Mouse (Mus musculus): ENCODE data around the gene Txnrd3.

The Txnrd3 gene

GRCm38 (mm10) chr6:89643798-89644270 lies at the start of gene Txnrd3:
Gene Txnrd3 (plus strand): TSS chr6:89643988.
- no peak for TF ChIP-seq GATA4 (IDR thresholded peaks at IDR 0.05; ENCODE audit: insufficient replicate concordance, low read length)

GRCm38 (mm10) chr6:89595018-89595776 lies 48.6 kb upstream of the Txnrd3 start, which contains the start of gene Chchd6:
Gene Chchd6 (minus strand): TSS chr6:89595652.
- no peak; the same call in 1 of the 2 replicates for TF ChIP-seq GATA4 (IDR thresholded peaks at IDR 0.05; ENCODE audit: insufficient replicate concordance, low read length)

GRCm38 (mm10) chr6:89595777-89596146 lies 48.0 kb upstream of the Txnrd3 start:
- TF ChIP-seq GATA4 (IDR thresholded peaks at IDR 0.05; ENCODE audit: insufficient replicate concordance, low read length) = no peak

- TF ChIP-seq GATA4 (IDR thresholded peaks at IDR 0.05; ENCODE audit: insufficient replicate concordance, low read length) = no peak
These were observed 47.3 kb upstream of the Txnrd3 start for GRCm38 (mm10) chr6:89596510-89596909.

- no peak for TF ChIP-seq GATA4 (IDR thresholded peaks at IDR 0.05; ENCODE audit: insufficient replicate concordance, low read length)
These were observed 37.7 kb upstream of the Txnrd3 start for GRCm38 (mm10) chr6:89606096-89606495.

- TF ChIP-seq GATA4 (IDR thresholded peaks at IDR 0.05; ENCODE audit: insufficient replicate concordance, low read length) = no peak
These were observed 35.8 kb upstream of the Txnrd3 start for GRCm38 (mm10) chr6:89607999-89608398.

GRCm38 (mm10) chr6:89613336-89614106 lies 30.3 kb upstream of the Txnrd3 start:
- no peak for TF ChIP-seq GATA4 (IDR thresholded peaks at IDR 0.05; ENCODE audit: insufficient replicate concordance, low read length)

GRCm38 (mm10) chr6:89614107-89614471 lies 29.7 kb upstream of the Txnrd3 start:
- no peak for TF ChIP-seq GATA4 (IDR thresholded peaks at IDR 0.05; ENCODE audit: insufficient replicate concordance, low read length)

GRCm38 (mm10) chr6:89614596-89615372 lies 29.0 kb upstream of the Txnrd3 start:
- no peak for TF ChIP-seq GATA4 (IDR thresholded peaks at IDR 0.05; ENCODE audit: insufficient replicate concordance, low read length)

- no peak for TF ChIP-seq GATA4 (IDR thresholded peaks at IDR 0.05; ENCODE audit: insufficient replicate concordance, low read length)
These were observed 28.4 kb upstream of the Txnrd3 start for GRCm38 (mm10) chr6:89615373-89615755.

GRCm38 (mm10) chr6:89622647-89623046 lies 21.1 kb upstream of the Txnrd3 start:
- no peak for TF ChIP-seq GATA4 (IDR thresholded peaks at IDR 0.05; ENCODE audit: insufficient replicate concordance, low read length)

- no peak for TF ChIP-seq GATA4 (IDR thresholded peaks at IDR 0.05; ENCODE audit: insufficient replicate concordance, low read length)
These were observed 15.6 kb upstream of the Txnrd3 start for GRCm38 (mm10) chr6:89628045-89628785.

- TF ChIP-seq GATA4 (IDR thresholded peaks at IDR 0.05; ENCODE audit: insufficient replicate concordance, low read length) = no peak
These were observed 11.8 kb upstream of the Txnrd3 start for GRCm38 (mm10) chr6:89631809-89632562.

- no peak for TF ChIP-seq GATA4 (IDR thresholded peaks at IDR 0.05; ENCODE audit: insufficient replicate concordance, low read length)
These were observed 10.7 kb upstream of the Txnrd3 start for GRCm38 (mm10) chr6:89633115-89633514.
